Mouse (Mus musculus): ENCODE results near the gene Cspg5. TPM values are rescaled to one million over a fixed set of nuclear protein-coding genes. Genes with fewer than 3 reads are reported as not detected.

Cspg5 gene
- polyA plus RNA-seq, 1 experiment from 2014 or later = 1.9 TPM

DNA sequence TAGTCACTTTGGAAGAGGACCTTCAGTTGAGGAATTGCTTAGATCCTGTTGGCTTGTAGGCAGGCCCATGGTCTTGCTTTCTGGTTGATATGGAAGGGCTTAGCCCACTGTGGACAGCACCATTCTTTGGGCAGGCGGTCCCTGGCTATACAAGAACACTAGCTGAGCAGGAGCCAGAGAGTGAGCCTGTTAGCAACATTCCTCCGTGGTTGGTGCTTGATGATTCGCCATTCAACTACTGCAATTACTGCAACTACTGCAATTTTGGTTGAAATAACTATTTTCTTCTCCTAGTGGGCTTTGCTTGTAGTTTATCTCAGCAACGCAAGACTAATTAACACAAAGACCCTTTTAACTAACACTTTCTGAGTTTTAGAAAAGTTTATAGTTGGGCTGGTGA, 17.4 kb upstream of the Cspg5 start:
- no peak overlapping the region for H3K9ac ChIP-seq (ENCODE audit: low read length)
- peaks cover 81% of the 10 kb centered on the region for H3K36me3 ChIP-seq (ENCODE audit: control insufficient read depth, insufficient read depth, low read length)
- H3K27ac ChIP-seq (replicated peaks in 1 of 2; ENCODE audit: control insufficient read depth in 1 of 2, insufficient read depth in 1 of 2, low read depth in 2 of 2, low read length in 2 of 2) = no peak overlapping the region
- no peak for ATAC-seq (ENCODE audit: insufficient number of reproducible peaks, insufficient read depth, low FRiP score, low read depth)
- no peak overlapping the region for H3K4me2 ChIP-seq (ENCODE audit: low read length)
- H3K9me3 ChIP-seq (ENCODE audit: control insufficient read depth, low read length) = no peaks in the 10 kb centered on the region
- 90% methylated on average over 4 of the region's 4 CpGs for WGBS
- no peaks in the 10 kb centered on the region for H3K4me1 ChIP-seq (ENCODE audit: control insufficient read depth in 2 of 2, insufficient read depth in 2 of 2, low read length in 2 of 2)
- H3K27me3 ChIP-seq (ENCODE audit: control insufficient read depth, insufficient read depth, low read length) = no peaks in the 10 kb centered on the region
- H3K4me3 ChIP-seq (ENCODE audit: control insufficient read depth in 1 of 2, insufficient read depth in 1 of 2, low read depth in 1 of 2, low read length in 2 of 2) = no peak overlapping the region

DNA sequence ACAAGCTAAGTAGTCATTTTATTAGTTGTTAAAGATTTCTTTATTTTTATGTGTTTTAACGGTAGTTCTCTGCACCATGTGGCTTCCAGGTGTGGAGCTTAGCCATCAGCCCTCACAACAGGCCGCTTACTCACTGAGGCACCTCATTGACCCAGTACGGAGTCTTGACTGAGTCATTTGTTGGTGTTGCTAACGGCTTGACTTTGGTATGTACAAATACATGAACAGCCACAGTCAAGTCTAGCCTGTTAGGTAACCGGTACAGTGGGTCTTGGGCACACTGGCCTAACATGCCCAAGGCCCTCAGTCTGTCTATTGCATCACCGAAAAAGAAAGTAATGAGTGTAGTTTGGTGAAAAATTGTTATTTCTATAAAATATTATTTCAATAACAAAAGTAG, 14.9 kb upstream of the Cspg5 start:
- no peak for ATAC-seq (ENCODE audit: insufficient number of reproducible peaks, insufficient read depth, low FRiP score, low read depth)
- Histone ChIP-seq H3K9ac (ENCODE audit: low read length) (no peak overlapping the region), H3K27ac (replicated peaks in 1 of 2; ENCODE audit: control insufficient read depth in 1 of 2, insufficient read depth in 1 of 2, low read depth in 2 of 2, low read length in 2 of 2) (no peak overlapping the region), H3K4me1 (ENCODE audit: control insufficient read depth in 2 of 2, insufficient read depth in 2 of 2, low read length in 2 of 2) (no peaks in the 10 kb centered on the region), H3K4me3 (ENCODE audit: control insufficient read depth in 1 of 2, insufficient read depth in 1 of 2, low read depth in 1 of 2, low read length in 2 of 2) (no peak overlapping the region), H3K27me3 (ENCODE audit: control insufficient read depth, insufficient read depth, low read length) (no peaks in the 10 kb centered on the region), H3K9me3 (ENCODE audit: control insufficient read depth, low read length) (no peaks in the 10 kb centered on the region), H3K36me3 (ENCODE audit: control insufficient read depth, insufficient read depth, low read length) (peaks cover 79% of the 10 kb centered on the region), H3K4me2 (ENCODE audit: low read length) (no peak overlapping the region)
- WGBS = 91% methylated on average over 6 of the region's 6 CpGs

DNA sequence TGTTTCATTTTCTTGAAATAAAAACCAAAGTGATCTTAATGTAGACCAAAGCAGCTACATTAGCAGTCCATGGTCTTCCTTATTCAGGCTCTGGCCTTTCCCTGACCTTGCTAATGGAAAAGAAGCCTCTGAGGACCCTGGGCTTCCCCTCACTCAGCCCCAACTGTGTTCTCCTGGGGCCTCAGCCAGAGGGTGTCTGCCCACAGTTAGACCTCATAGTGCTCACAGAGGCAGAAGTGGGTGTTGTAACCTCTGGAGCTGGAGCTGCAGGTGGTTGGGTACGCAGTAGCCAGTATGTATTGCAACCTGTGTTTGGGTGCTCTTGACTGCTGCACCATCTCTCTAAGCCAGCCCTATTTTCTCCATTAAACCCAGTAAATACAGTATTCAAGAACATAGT, 14.5 kb upstream of the Cspg5 start:
- Histone ChIP-seq H3K4me1 (ENCODE audit: control insufficient read depth in 2 of 2, insufficient read depth in 2 of 2, low read length in 2 of 2) (no peaks in the 10 kb centered on the region), H3K4me2 (ENCODE audit: low read length) (no peak overlapping the region), H3K9ac (ENCODE audit: low read length) (no peak overlapping the region), H3K9me3 (ENCODE audit: control insufficient read depth, low read length) (no peaks in the 10 kb centered on the region), H3K4me3 (ENCODE audit: control insufficient read depth in 1 of 2, insufficient read depth in 1 of 2, low read depth in 1 of 2, low read length in 2 of 2) (no peak overlapping the region), H3K36me3 (ENCODE audit: control insufficient read depth, insufficient read depth, low read length) (peaks cover 78% of the 10 kb centered on the region), H3K27ac (replicated peaks in 1 of 2; ENCODE audit: control insufficient read depth in 1 of 2, insufficient read depth in 1 of 2, low read depth in 2 of 2, low read length in 2 of 2) (no peak overlapping the region), H3K27me3 (ENCODE audit: control insufficient read depth, insufficient read depth, low read length) (no peaks in the 10 kb centered on the region)
- WGBS = 89% methylated on average over 1 of the region's 1 CpGs
- no peak for ATAC-seq (ENCODE audit: insufficient number of reproducible peaks, insufficient read depth, low FRiP score, low read depth)

DNA sequence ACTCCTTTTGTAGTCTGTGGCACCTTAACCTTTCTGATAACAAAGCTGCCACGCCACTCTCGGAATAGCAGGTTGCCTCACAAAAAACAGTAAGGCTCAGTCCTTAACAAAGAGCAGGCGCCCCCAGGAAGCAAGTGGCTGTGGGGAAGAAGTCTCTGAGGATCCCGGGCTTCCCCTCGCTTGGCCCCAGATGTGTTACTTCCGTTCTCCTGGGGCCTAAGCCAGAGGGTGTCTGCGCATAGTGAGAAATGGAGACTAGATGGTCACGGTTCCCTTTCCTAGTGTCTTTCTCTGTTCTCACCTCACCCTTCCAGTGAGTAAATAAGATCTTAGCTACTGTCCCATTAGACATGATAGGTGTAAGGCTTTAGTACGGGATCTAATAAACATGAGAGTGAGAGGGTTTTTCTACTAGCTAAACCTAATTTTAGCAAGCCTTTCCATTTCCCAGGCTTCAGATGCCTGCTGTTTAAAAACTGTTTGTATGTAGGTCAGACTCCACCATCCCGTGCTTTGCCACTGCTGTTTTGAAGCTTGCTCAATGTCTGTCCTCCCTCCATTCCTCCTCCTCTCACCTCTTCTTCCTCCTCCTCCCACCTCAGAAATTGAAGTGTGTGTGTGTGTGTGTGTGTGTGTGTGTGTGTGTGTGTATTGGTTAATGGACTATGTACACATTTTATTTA, 13.9 kb upstream of the Cspg5 start:
- 71% methylated on average over 10 of the region's 10 CpGs for WGBS
- ATAC-seq (ENCODE audit: insufficient number of reproducible peaks, insufficient read depth, low FRiP score, low read depth) = no peak
- Histone ChIP-seq H3K9me3 (ENCODE audit: control insufficient read depth, low read length) (no peaks in the 10 kb centered on the region), H3K4me2 (ENCODE audit: low read length) (no peak overlapping the region), H3K9ac (ENCODE audit: low read length) (no peak overlapping the region), H3K4me1 (ENCODE audit: control insufficient read depth in 2 of 2, insufficient read depth in 2 of 2, low read length in 2 of 2) (no peaks in the 10 kb centered on the region), H3K4me3 (ENCODE audit: control insufficient read depth in 1 of 2, insufficient read depth in 1 of 2, low read depth in 1 of 2, low read length in 2 of 2) (no peak overlapping the region), H3K27me3 (ENCODE audit: control insufficient read depth, insufficient read depth, low read length) (no peaks in the 10 kb centered on the region), H3K36me3 (ENCODE audit: control insufficient read depth, insufficient read depth, low read length) (peaks cover 79% of the 10 kb centered on the region), H3K27ac (replicated peaks in 1 of 2; ENCODE audit: control insufficient read depth in 1 of 2, insufficient read depth in 1 of 2, low read depth in 2 of 2, low read length in 2 of 2) (no peak overlapping the region)

GRCm38 (mm10) chr9:110230395-110231071, 13.1 kb upstream of the Cspg5 start:
- H3K4me2 ChIP-seq (ENCODE audit: low read length) = no peak overlapping the region

GRCm38 (mm10) chr9:110234962-110235361, 8.6 kb upstream of the Cspg5 start:
- 73% methylated on average over 6 of the region's 6 CpGs for WGBS

More at GRCm38 (mm10) chr9:110230395-110231071, 13.1 kb upstream of the Cspg5 start:
- Histone ChIP-seq H3K4me1 (ENCODE audit: control insufficient read depth in 2 of 2, insufficient read depth in 2 of 2, low read length in 2 of 2) (no peaks in the 10 kb centered on the region), H3K4me3 (ENCODE audit: control insufficient read depth in 1 of 2, insufficient read depth in 1 of 2, low read depth in 1 of 2, low read length in 2 of 2) (no peak overlapping the region), H3K27me3 (ENCODE audit: control insufficient read depth, insufficient read depth, low read length) (no peaks in the 10 kb centered on the region), H3K9ac (ENCODE audit: low read length) (no peak overlapping the region), H3K36me3 (ENCODE audit: control insufficient read depth, insufficient read depth, low read length) (peaks cover 84% of the 10 kb centered on the region), H3K9me3 (ENCODE audit: control insufficient read depth, low read length) (no peaks in the 10 kb centered on the region), H3K27ac (replicated peaks in 1 of 2; ENCODE audit: control insufficient read depth in 1 of 2, insufficient read depth in 1 of 2, low read depth in 2 of 2, low read length in 2 of 2) (no peak overlapping the region)
- 86% methylated on average over 16 of the region's 16 CpGs for WGBS
- no peak for ATAC-seq (ENCODE audit: insufficient number of reproducible peaks, insufficient read depth, low FRiP score, low read depth)

DNA sequence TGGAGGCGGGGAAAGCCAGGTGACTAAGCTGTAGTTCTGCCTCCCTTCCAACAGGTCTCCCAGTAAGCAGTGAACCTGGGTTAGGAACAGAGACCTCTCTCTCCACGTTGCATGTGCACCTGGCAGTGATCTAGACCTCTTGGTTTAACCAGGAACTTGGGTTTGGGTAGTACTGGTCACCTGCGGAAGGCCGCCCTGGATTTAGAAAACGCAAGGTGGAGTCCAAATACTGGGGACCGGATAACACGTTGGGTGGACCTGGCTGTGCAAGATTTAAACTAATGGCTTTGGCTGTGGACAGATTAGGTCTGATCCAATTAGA, 945 bp downstream of the Cspg5 start:
- Histone ChIP-seq H3K36me3 (ENCODE audit: control insufficient read depth, insufficient read depth, low read length) (peaks cover 19% of the 10 kb centered on the region), H3K9ac (ENCODE audit: low read length) (no peak overlapping the region; the same call in 1 of the 2 replicates), H3K27ac (replicated peaks in 1 of 2; ENCODE audit: control insufficient read depth in 1 of 2, insufficient read depth in 1 of 2, low read depth in 2 of 2, low read length in 2 of 2) (no peak overlapping the region), H3K27me3 (ENCODE audit: control insufficient read depth, insufficient read depth, low read length) (peaks cover 11% of the 10 kb centered on the region), H3K4me2 (ENCODE audit: low read length) (peak overlapping the region; percentile 100), H3K9me3 (ENCODE audit: control insufficient read depth, low read length) (no peaks in the 10 kb centered on the region), H3K4me1 (ENCODE audit: control insufficient read depth in 2 of 2, insufficient read depth in 2 of 2, low read length in 2 of 2) (peaks cover 5 to 9% of the 10 kb centered on the region in 2 experiments), H3K4me3 (ENCODE audit: control insufficient read depth in 1 of 2, insufficient read depth in 1 of 2, low read depth in 1 of 2, low read length in 2 of 2) (peak overlapping the region; percentile 48 to 76)
- WGBS = 29% methylated on average over 7 of the region's 7 CpGs
- no peak for ATAC-seq (ENCODE audit: insufficient number of reproducible peaks, insufficient read depth, low FRiP score, low read depth)

More at GRCm38 (mm10) chr9:110234962-110235361, 8.6 kb upstream of the Cspg5 start:
- Histone ChIP-seq H3K36me3 (ENCODE audit: control insufficient read depth, insufficient read depth, low read length) (peaks cover 89% of the 10 kb centered on the region), H3K27ac (replicated peaks in 1 of 2; ENCODE audit: control insufficient read depth in 1 of 2, insufficient read depth in 1 of 2, low read depth in 2 of 2, low read length in 2 of 2) (no peak overlapping the region), H3K27me3 (ENCODE audit: control insufficient read depth, insufficient read depth, low read length) (no peaks in the 10 kb centered on the region), H3K4me3 (ENCODE audit: control insufficient read depth in 1 of 2, insufficient read depth in 1 of 2, low read depth in 1 of 2, low read length in 2 of 2) (no peak overlapping the region), H3K4me2 (ENCODE audit: low read length) (no peak overlapping the region), H3K9ac (ENCODE audit: low read length) (no peak overlapping the region), H3K4me1 (ENCODE audit: control insufficient read depth in 2 of 2, insufficient read depth in 2 of 2, low read length in 2 of 2) (no peaks in the 10 kb centered on the region), H3K9me3 (ENCODE audit: control insufficient read depth, low read length) (no peaks in the 10 kb centered on the region)
- ATAC-seq (ENCODE audit: insufficient number of reproducible peaks, insufficient read depth, low FRiP score, low read depth) = no peak
